In genomic region chr4:71488663-71489161, GRCm38 (mm10) we compare ENCODE assay signal across 8 mouse cellular contexts.
A peak's percentile ranks its signal among the peaks of the same experiment; 100 is the strongest.
DNase-seq lines count a peak whose midpoint lies in the region; ATAC-seq lines count a peak whose summit lies in the region.

No protein-coding gene starts in this region.

- peaks cover 8% of the 10 kb centered on the region for H3K4me1 ChIP-seq in limb, embryonic 13.5 days

- H3K27me3 ChIP-seq in limb, embryonic 13.5 days: 0 out of 2 replicates have a peak, but pooled peaks cover 2% of the 10 kb centered on the region

- H3K4me2 ChIP-seq in limb, embryonic 13.5 days (replicated peaks): no peak overlapping the region

- peak overlapping the region; percentile 15; the same call in 1 of the 2 replicates for H3K27ac ChIP-seq in limb, embryonic 13.5 days

- DNase-seq in adrenal gland, adult 2 months: peak; percentile 1
- DNase-seq in adrenal gland, adult 8-10 months: no peak
- peak; percentile 24 for DNase-seq in layer of hippocampus, adult 9-10 months (ENCODE audit: low spot score)
- DNase-seq in layer of hippocampus, adult 8-10 months (ENCODE audit: low spot score in 2 of 2): no peak
- peak; percentile 33 for DNase-seq in retina, postnatal 1 day
- no peak for DNase-seq in right cerebral cortex, postnatal 36 days (ENCODE audit: low spot score in 2 of 2)

- H3K9ac ChIP-seq in limb, embryonic 13.5 days: no peak overlapping the region

- 17% methylated on average over 2 of the region's 2 CpGs for WGBS in limb, embryonic 13.5 days

- H3K9me3 ChIP-seq in limb, embryonic 13.5 days: no peaks in the 10 kb centered on the region

- H3K4me3 ChIP-seq in limb, embryonic 13.5 days: no peak overlapping the region

- H3K36me3 ChIP-seq in limb, embryonic 13.5 days: no peaks in the 10 kb centered on the region

- peak; percentile 99 for ATAC-seq in common myeloid progenitor, adult 5-6 weeks (replicated peaks; ENCODE audit: low read depth, poor library complexity, severe bottlenecking)
- peak; percentile 85 for ATAC-seq in limb, embryonic 13.5 days (ENCODE audit: low FRiP score, low read depth)

Comparison
In these comparisons a context has a peak if more than half of its experiments do, and no peak if none do; other contexts are left out.
1. DNase-seq: peak in adrenal gland, adult 2 months (single experiment), layer of hippocampus, adult 9-10 months (single experiment) and retina, postnatal 1 day (single experiment); none in adrenal gland, adult 8-10 months (single experiment), layer of hippocampus, adult 8-10 months (0 of 2) and right cerebral cortex, postnatal 36 days (0 of 2).